Mouse (Mus musculus) thymus, postnatal 0 days (tissue): ENCODE measurements around the gene Ly6g6d. TPM values are rescaled to one million over a fixed set of nuclear protein-coding genes. Genes with fewer than 3 reads are reported as not detected.

Experiments used
- DNase-seq: peaks from one replicate; pipeline ENCODE4 v3.0.0-alpha.2; 2015; ENCODE audit warnings: low spot score
- polyA plus RNA-seq: library from polyadenylated mRNA; unstranded; fragments of >200 nt; fragmentation: Nextera tagmentation; extraction: Ambion mirVana; gene quantifications from 2 replicates; pipeline ENCODE4 v1.2.1, GENCODE M21; 2015

Ly6g6d gene
- polyA plus RNA-seq, 1 experiment from 2014 or later, result 0.60 TPM

DNA sequence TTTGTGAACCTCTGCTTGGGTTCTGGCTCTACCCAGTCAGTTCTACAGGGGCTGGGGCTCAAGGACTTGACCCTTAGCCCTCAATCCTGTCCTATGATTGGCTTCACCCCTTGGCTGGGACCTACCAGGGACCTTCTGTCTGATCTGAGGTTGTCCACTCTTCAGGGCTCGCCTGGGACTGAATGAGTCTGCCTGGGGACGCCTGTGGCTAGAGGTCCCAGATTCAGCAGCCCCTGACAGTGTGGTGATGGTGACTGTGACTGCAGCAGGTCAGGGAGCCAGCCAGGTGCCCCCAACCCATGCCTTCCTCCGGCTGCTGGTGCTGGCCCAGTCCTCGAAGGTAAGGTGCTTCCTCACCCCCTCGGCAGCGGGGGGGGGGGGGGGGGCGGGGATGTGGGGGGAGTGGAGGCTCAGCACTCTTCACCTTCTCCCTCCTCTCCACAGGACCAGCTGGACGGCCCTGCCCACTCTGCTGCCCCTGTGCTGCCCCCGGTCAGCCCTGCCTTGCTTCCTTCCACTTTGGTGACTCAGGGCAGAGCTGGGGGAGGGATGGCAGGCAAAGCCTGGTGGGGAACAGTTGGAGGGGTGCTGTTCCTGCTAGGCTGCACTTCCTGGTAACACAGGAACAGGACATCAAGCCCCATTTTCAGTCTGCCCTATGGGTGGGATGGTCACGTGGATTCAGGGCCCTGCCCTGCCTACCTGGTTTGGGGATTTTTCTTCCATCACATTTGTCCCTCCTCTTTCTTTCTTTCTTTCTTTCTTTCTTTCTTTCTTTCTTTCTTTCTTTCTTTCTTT lies 53.0 kb downstream of the Ly6g6d start:
- DNase-seq, result no peak

- DNase-seq, result no peak
These were observed 53.6 kb downstream of the Ly6g6d start for GRCm38 (mm10) chr17:35024261-35024660.

DNA sequence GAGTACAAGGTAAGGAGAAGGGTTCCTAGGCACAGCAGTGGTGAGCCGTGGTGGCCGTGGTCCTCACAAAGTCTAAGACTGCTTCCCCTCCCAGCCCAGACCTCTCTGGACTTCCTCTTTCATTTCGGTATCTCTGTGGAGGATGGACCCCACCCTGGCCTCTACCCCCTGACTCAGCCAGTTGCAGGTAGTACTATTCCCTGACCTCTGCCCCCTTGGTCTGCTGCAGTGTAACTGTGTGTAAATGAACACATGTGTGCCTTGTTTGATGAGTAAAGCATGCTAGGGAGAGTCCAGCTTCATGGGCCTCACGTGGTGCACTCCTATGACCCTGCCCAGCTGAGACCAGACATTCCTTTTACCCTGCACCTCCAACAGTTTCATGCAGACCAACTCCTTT lies 54.1 kb downstream of the Ly6g6d start:
- DNase-seq, result no peak

DNA sequence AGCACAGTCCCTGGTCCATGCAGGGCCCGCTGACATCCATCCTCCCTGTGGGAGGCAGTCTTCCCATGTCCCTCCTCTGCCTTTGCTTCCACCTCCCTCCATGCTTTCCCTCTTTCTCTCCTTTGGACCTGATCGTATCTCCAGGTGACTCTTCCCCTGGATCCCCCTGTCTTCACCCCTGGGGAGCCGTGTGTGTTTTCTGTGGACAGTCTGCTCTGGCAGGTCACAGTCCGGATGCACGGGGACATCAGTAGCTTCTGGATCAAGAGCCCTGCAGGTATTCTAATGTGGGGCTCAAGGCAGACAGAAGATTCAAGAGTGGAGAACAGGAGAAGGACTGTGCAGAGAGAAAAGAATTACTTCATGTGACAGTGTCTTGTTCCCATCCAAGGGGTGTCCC lies 54.6 kb downstream of the Ly6g6d start:
- no peak for DNase-seq

DNA sequence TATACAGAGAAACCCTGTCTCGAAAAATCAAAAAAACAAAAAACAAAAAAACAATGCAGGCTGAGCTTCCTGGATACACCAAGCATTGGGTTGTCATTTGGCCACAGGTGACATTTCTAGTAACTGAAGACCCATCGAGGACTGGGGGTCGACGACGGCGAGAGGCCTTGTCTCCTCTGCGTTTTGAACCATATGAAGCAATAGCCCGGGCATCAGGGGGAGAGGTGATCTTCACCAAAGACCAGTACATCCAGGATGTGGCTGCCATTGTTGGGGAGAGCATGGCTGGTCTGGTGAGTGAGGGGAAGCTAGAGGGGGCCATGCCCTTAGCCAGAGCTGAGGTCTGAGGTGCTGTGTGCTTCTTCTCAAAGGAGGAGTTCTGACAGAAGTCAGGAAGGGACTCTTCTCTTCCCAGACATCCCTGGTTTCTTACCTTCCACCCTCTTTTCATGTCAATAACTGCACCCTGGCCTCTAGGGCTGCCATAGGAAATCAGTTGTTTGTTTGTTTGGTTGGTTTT lies 55.3 kb downstream of the Ly6g6d start:
- no peak for DNase-seq

DNA sequence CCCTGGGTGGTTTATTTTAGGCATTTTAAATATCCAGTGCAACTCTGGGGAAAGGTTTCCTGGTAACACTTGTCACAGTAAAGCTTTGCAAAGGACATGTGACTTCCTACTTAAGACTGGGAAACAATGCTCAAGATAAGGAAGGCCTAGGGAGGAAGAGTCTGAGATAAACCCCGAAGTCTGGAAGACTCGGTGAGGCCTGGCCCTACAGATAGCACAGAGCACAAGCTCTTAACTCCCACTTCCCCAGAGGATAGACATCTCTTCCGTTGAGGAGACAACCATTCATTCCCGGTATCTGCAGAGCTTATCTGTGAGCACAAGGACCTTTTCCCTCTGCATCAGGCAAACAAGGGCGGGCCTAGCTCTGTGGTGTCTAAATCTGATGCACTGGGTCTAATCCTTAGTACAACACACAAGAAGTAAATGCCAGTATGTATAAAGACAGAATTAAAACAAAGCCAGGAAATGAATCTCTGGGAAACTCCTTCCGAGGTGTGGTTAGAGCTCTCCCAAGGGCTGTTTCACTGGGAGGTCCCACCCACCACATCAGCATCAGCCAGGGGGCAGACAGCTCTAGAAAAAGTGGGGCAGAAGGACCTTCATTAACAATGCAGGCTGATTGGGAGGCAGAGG lies 55.9 kb downstream of the Ly6g6d start:
- DNase-seq, result no peak

Other genes starting within 250 kb of the Ly6g6d start
- gene Stk19, start 241.1 kb downstream of the Ly6g6d start, polyA plus RNA-seq, result 39.3 and 48.6 TPM in 2 replicates
- gene Dxo, start 241.0 kb downstream of the Ly6g6d start, polyA plus RNA-seq, result 48.8 and 53.3 TPM in 2 replicates
- 49.7 and 50.1 TPM in 2 replicates for gene Skiv2l, start 227.9 kb downstream of the Ly6g6d start, polyA plus RNA-seq
- 82.4 and 88.6 TPM in 2 replicates for gene Nelfe, start 227.7 kb downstream of the Ly6g6d start, polyA plus RNA-seq
- gene Cfb, start 215.5 kb downstream of the Ly6g6d start, polyA plus RNA-seq, result 5.2 and 6.2 TPM in 2 replicates
- 1.6 and 1.7 TPM in 2 replicates for gene Zbtb12, start 198.6 kb downstream of the Ly6g6d start, polyA plus RNA-seq
- not detected in 2 replicates for gene Gm20547, start 196.0 kb downstream of the Ly6g6d start, polyA plus RNA-seq
- 7.6 TPM in 2 replicates for gene C2, start 179.8 kb downstream of the Ly6g6d start, polyA plus RNA-seq
- 38.6 and 47.9 TPM in 2 replicates for gene Ehmt2, start 179.6 kb downstream of the Ly6g6d start, polyA plus RNA-seq
- 0.57 and 0.81 TPM in 2 replicates for gene Slc44a4, start 163.6 kb downstream of the Ly6g6d start, polyA plus RNA-seq
- gene Neu1, start 146.8 kb downstream of the Ly6g6d start, polyA plus RNA-seq, result 25.7 and 28.2 TPM in 2 replicates
- 0.72 and 0.83 TPM in 2 replicates for gene Hspa1b, start 118.8 kb downstream of the Ly6g6d start, polyA plus RNA-seq
- not detected in 2 replicates for gene Gm20481, start 108.2 kb downstream of the Ly6g6d start, polyA plus RNA-seq
- gene Hspa1a, start 105.9 kb downstream of the Ly6g6d start, polyA plus RNA-seq, result 6.8 and 7.6 TPM in 2 replicates
- gene Hspa1l, start 105.4 kb downstream of the Ly6g6d start, polyA plus RNA-seq, result 0.09 and 0.27 TPM in 2 replicates
- gene Lsm2, start 96.2 kb downstream of the Ly6g6d start, polyA plus RNA-seq, result 179 and 197 TPM in 2 replicates
- gene Vars, start 77.1 kb downstream of the Ly6g6d start, polyA plus RNA-seq, result 125 and 138 TPM in 2 replicates
- 0.26 and 0.36 TPM in 2 replicates for gene Vwa7, start 61.5 kb downstream of the Ly6g6d start, polyA plus RNA-seq
- 18.2 and 22.5 TPM in 2 replicates for gene Sapcd1, start 50.0 kb downstream of the Ly6g6d start, polyA plus RNA-seq
- 8.9 and 13.5 TPM in 2 replicates for gene Msh5, start 31.3 kb downstream of the Ly6g6d start, polyA plus RNA-seq
- gene Clic1, start 28.1 kb downstream of the Ly6g6d start, polyA plus RNA-seq, result 501 and 524 TPM in 2 replicates
- gene Ddah2, start 19.0 kb downstream of the Ly6g6d start, polyA plus RNA-seq, result 51.6 and 57.5 TPM in 2 replicates
- gene Ly6g6c, start 12.7 kb downstream of the Ly6g6d start, polyA plus RNA-seq, result 0.27 and 0.57 TPM in 2 replicates
- gene Mpig6b, start 11.9 kb downstream of the Ly6g6d start, polyA plus RNA-seq, result 0.06 and 0.08 TPM in 2 replicates
- gene Ly6g6e, start 1.2 kb downstream of the Ly6g6d start, polyA plus RNA-seq, result 0.89 and 1.0 TPM in 2 replicates
- gene Ly6g6f, start 7.5 kb upstream of the Ly6g6d start, polyA plus RNA-seq, result 0.12 TPM in 1 of 2 replicates, not detected in the other
- 85.3 and 90.6 TPM in 2 replicates for gene Abhd16a, start 11.2 kb upstream of the Ly6g6d start, polyA plus RNA-seq
- 0.37 TPM in 1 of 2 replicates, not detected in the other for gene Ly6g5c, start 30.2 kb upstream of the Ly6g6d start, polyA plus RNA-seq
- gene Ly6g5b, start 37.4 kb upstream of the Ly6g6d start, polyA plus RNA-seq, result 3.7 and 4.0 TPM in 2 replicates
- gene Gpank1, start 43.4 kb upstream of the Ly6g6d start, polyA plus RNA-seq, result 26.9 and 31.2 TPM in 2 replicates
- gene Csnk2b, start 44.0 kb upstream of the Ly6g6d start, polyA plus RNA-seq, result 348 and 353 TPM in 2 replicates
- gene D17H6S53E, start 48.3 kb upstream of the Ly6g6d start, polyA plus RNA-seq, result 11.2 and 14.7 TPM in 2 replicates
- gene Apom, start 54.0 kb upstream of the Ly6g6d start, polyA plus RNA-seq, result 0.18 and 0.21 TPM in 2 replicates
- gene Bag6, start 57.1 kb upstream of the Ly6g6d start, polyA plus RNA-seq, result 42.3 and 48.0 TPM in 2 replicates
- gene Prrc2a, start 86.8 kb upstream of the Ly6g6d start, polyA plus RNA-seq, result 81.3 and 113 TPM in 2 replicates
- gene Aif1, start 98.0 kb upstream of the Ly6g6d start, polyA plus RNA-seq, result 45.2 and 47.2 TPM in 2 replicates
- 35.3 and 41.8 TPM in 2 replicates for gene Lst1, start 110.4 kb upstream of the Ly6g6d start, polyA plus RNA-seq
- gene Ltb, start 116.4 kb upstream of the Ly6g6d start, polyA plus RNA-seq, result 144 and 167 TPM in 2 replicates
- 4.2 and 5.7 TPM in 2 replicates for gene Tnf, start 123.9 kb upstream of the Ly6g6d start, polyA plus RNA-seq
- 4.4 and 4.7 TPM in 2 replicates for gene Lta, start 127.3 kb upstream of the Ly6g6d start, polyA plus RNA-seq
- 0.26 and 0.69 TPM in 2 replicates for gene Gm16181, start 142.8 kb upstream of the Ly6g6d start, polyA plus RNA-seq
- gene Atp6v1g2, start 155.6 kb upstream of the Ly6g6d start, polyA plus RNA-seq, result 1.3 and 1.8 TPM in 2 replicates
- gene Nfkbil1, start 157.7 kb upstream of the Ly6g6d start, polyA plus RNA-seq, result 14.0 and 16.8 TPM in 2 replicates
- gene Ddx39b, start 163.7 kb upstream of the Ly6g6d start, polyA plus RNA-seq, result 423 and 446 TPM in 2 replicates
- 441 and 555 TPM in 2 replicates for gene H2-D1, start 184.7 kb upstream of the Ly6g6d start, polyA plus RNA-seq
- 1.4 and 1.9 TPM in 2 replicates for gene H2-Q1, start 242.3 kb upstream of the Ly6g6d start, polyA plus RNA-seq